Mouse (Mus musculus) liver, embryonic 14.5 days (tissue): ENCODE measurements around the gene Ccl24. TPM values are rescaled to one million over a fixed set of nuclear protein-coding genes. Genes with fewer than 3 reads are reported as not detected.

Source experiments
- ATAC-seq: fragments of 200-750 bp; cut with Nextera tagmentation; 2 replicates; pipeline ENCODE4 v1.8.0; 2017; ENCODE audit warnings: moderate number of reproducible peaks, mild to moderate bottlenecking, moderate library complexity; ENCODE audit not compliant: insufficient read depth
- DNase-seq, 3 experiments: peaks; one replicate each; pipeline ENCODE4 v3.0.0-alpha.2; 2012 to 2013; ENCODE audit warnings: low read depth in 3 of 3, low spot score in 3 of 3
- H3K27ac ChIP-seq: fragments of 300-500 bp; sonication (generic); 2 replicates; pipeline ENCODE4 v1.5.1; 2014; ENCODE audit warnings: moderate library complexity, mild to moderate bottlenecking, control low read depth, inconsistent platforms
- H3K27me3 ChIP-seq: fragments of 300-500 bp; sonication (generic); 2 replicates; pipeline ENCODE4 v1.6.1; 2014; ENCODE audit warnings: mild to moderate bottlenecking, low read length, moderate library complexity; ENCODE audit not compliant: control insufficient read depth, insufficient read depth
- H3K36me3 ChIP-seq: fragments of 300-500 bp; sonication (generic); replicated peaks from 2 replicates; pipeline ENCODE4 v1.6.1; 2014; ENCODE audit warnings: low read depth; ENCODE audit not compliant: control insufficient read depth, insufficient read depth
- H3K4me1 ChIP-seq, 2 experiments: fragments of 200-500 bp in 1 of 2; fragments of 300-500 bp in 1 of 2; sonication (generic) in 1 of 2; replicated peaks; 2 replicates each; pipeline ENCODE4 v1.6.1; 2012 to 2014; ENCODE audit warnings: antibody characterized with exemption in 1 of 2, inconsistent platforms in 1 of 2, low read length in 1 of 2; ENCODE audit not compliant: control insufficient read depth in 2 of 2, insufficient read depth in 2 of 2
- H3K4me2 ChIP-seq: fragments of 300-500 bp; sonication (generic); 2 replicates; pipeline ENCODE4 v1.6.1; 2014; ENCODE audit warnings: low read depth, mild to moderate bottlenecking, control low read depth, moderate library complexity
- H3K4me3 ChIP-seq, 2 experiments: fragments of 200-500 bp in 1 of 2; fragments of 300-500 bp in 1 of 2; sonication (generic) in 1 of 2; 2 replicates each; pipeline ENCODE4 v1.5.1; 2012 to 2014; ENCODE audit warnings: low read depth in 2 of 2, low read length in 2 of 2, mild to moderate bottlenecking in 2 of 2, control low read depth in 1 of 2, inconsistent platforms in 1 of 2, moderate library complexity in 1 of 2; ENCODE audit not compliant: insufficient read depth in 1 of 2
- H3K9ac ChIP-seq: fragments of 300-500 bp; sonication (generic); replicated peaks from 2 replicates; pipeline ENCODE4 v1.6.1; 2014; ENCODE audit warnings: mild to moderate bottlenecking, control low read depth, moderate library complexity
- H3K9me3 ChIP-seq: fragments of 300-500 bp; sonication (generic); 2 replicates; pipeline ENCODE4 v1.6.1; 2016; ENCODE audit warnings: low read length, mixed read lengths; ENCODE audit not compliant: control insufficient read depth
- CTCF ChIP-seq: IDR thresholded peaks from 2 replicates; pipeline ENCODE4 v1.5.1; 2016; ENCODE audit warnings: antibody characterized with exemption, low read depth, control low read depth
- EP300 ChIP-seq: IDR thresholded peaks from 2 replicates; pipeline ENCODE4 v1.6.1; 2016; ENCODE audit warnings: antibody characterized with exemption, low read depth
- WGBS: fragments of 180-500 bp; shearing (Covaris S2); extraction: QIAGEN DNeasy Blood & Tissue Kit; methylation state at CpG from one replicate; pipeline ENCODE4 v1.1.7; 2014; ENCODE audit not compliant: insufficient replicate concordance; 5-methylcytosine and 5-hydroxymethylcytosine counted together
- polyA plus RNA-seq, 2 experiments: library from polyadenylated mRNA; depleted of rRNA in 1 of 2; stranded (reverse) in 1 of 2; unstranded in 1 of 2; fragments of >200 nt; fragmentation: Nextera tagmentation in 1 of 2; extraction: Ambion mirVana in 1 of 2; gene quantifications; 2 replicates each; pipeline versions ENCODE4 v1.2.1 to v1.2.3; 2012 to 2014

Gene Ccl24
- polyA plus RNA-seq, 2 experiments: 11.8 to 14.4 TPM

GRCm38 (mm10) chr5:135551591-135551990 is 21.3 kb downstream of the Ccl24 start:
- Histone ChIP-seq H3K27ac (no peak overlapping the region), H3K4me2 (no peak overlapping the region), H3K4me1 (no peaks in the 10 kb centered on the region), H3K9ac (no peak overlapping the region), H3K4me3 (no peak overlapping the region), H3K27me3 (no peaks in the 10 kb centered on the region), H3K9me3 (no peaks in the 10 kb centered on the region), H3K36me3 (no peaks in the 10 kb centered on the region)
- WGBS: 28% methylated on average over 3 of the region's 3 CpGs
- ATAC-seq (no peak), DNase-seq (no peak)
- TF ChIP-seq CTCF (no peak), EP300 (no peak)

GRCm38 (mm10) chr5:135550910-135551309 is 21.9 kb downstream of the Ccl24 start:
- Histone ChIP-seq H3K4me2 (no peak overlapping the region), H3K4me1 (no peaks in the 10 kb centered on the region), H3K27ac (no peak overlapping the region), H3K4me3 (no peak overlapping the region), H3K9ac (no peak overlapping the region), H3K27me3 (no peaks in the 10 kb centered on the region; the same call in 1 of the 2 replicates), H3K36me3 (no peaks in the 10 kb centered on the region), H3K9me3 (no peaks in the 10 kb centered on the region)
- WGBS: 23% methylated on average over 3 of the region's 3 CpGs
- ATAC-seq (no peak), DNase-seq (no peak)
- peak; percentile 49 for TF ChIP-seq CTCF
- no peak for TF ChIP-seq EP300

- Histone ChIP-seq H3K4me3 (no peak overlapping the region), H3K9me3 (no peaks in the 10 kb centered on the region), H3K27ac (no peak overlapping the region), H3K36me3 (no peaks in the 10 kb centered on the region), H3K9ac (no peak overlapping the region), H3K4me1 (peaks cover 0 to 2% of the 10 kb centered on the region in 2 experiments; a peak in 1 of 4 replicates), H3K4me2 (no peak overlapping the region), H3K27me3 (peaks cover 12% of the 10 kb centered on the region)
- TF ChIP-seq EP300 (no peak), CTCF (no peak)
- DNase-seq (no peak), ATAC-seq (no peak)
- WGBS: 76% methylated on average over 2 of the region's 2 CpGs
These were observed 24.9 kb downstream of the Ccl24 start for GRCm38 (mm10) chr5:135547990-135548389.

GRCm38 (mm10) chr5:135544865-135545797 is 27.7 kb downstream of the Ccl24 start, which contains the start of gene Hip1:
TSS of gene Hip1 (minus strand) at chr5:135545120.
- Histone ChIP-seq H3K27me3 (peaks cover 12% of the 10 kb centered on the region), H3K4me3 (peak within 1 kb of the TSS; percentile 50 to 66), H3K9me3 (no peaks in the 10 kb centered on the region), H3K36me3 (no peaks in the 10 kb centered on the region), H3K4me2 (peak within 1 kb of the TSS; percentile 59), H3K27ac (no peak within 1 kb of the TSS), H3K9ac (no peak within 1 kb of the TSS), H3K4me1 (peaks cover 0 to 2% of the 10 kb centered on the region in 2 experiments; a peak in 1 of 4 replicates)
- peak; percentile 60 for TF ChIP-seq CTCF
- TF ChIP-seq EP300: no peak
- DNase-seq (peak; percentile 79 to 84 (median 82)), ATAC-seq (peak; percentile 97)
- WGBS: under 1% methylated on average over 46 of the region's 46 CpGs

- Histone ChIP-seq H3K9ac (no peak overlapping the region), H3K4me3 (peak overlapping the region; percentile 50 to 66; a peak in 3 of 4 replicates), H3K9me3 (no peaks in the 10 kb centered on the region), H3K27ac (no peak overlapping the region), H3K4me2 (peak overlapping the region; percentile 59), H3K4me1 (peaks cover 0 to 2% of the 10 kb centered on the region in 2 experiments; a peak in 1 of 4 replicates), H3K36me3 (no peaks in the 10 kb centered on the region), H3K27me3 (peaks cover 12% of the 10 kb centered on the region)
- TF ChIP-seq EP300: no peak
- no peak for TF ChIP-seq CTCF
- WGBS: 11% methylated on average over 15 of the region's 15 CpGs
- DNase-seq (no peak), ATAC-seq (no peak)
These were observed 28.8 kb downstream of the Ccl24 start for GRCm38 (mm10) chr5:135544032-135544558.
